Mouse (Mus musculus): ENCODE measurements around the gene Mslnl.

GRCm38 (mm10) chr17:25728009-25728270 lies 7.9 kb upstream of the Mslnl start:
- no peak for TF ChIP-seq CEBPB (IDR thresholded peaks at IDR 0.05; ENCODE audit: insufficient read depth, poor library complexity, severe bottlenecking)
- no peak for TF ChIP-seq SRF (IDR thresholded peaks at IDR 0.05; ENCODE audit: control insufficient read depth, insufficient read length, low read depth)
- no peak for TF ChIP-seq POLR2A (IDR thresholded peaks at IDR 0.05; ENCODE audit: insufficient read length, low read depth)
- no peak for TF ChIP-seq POLR2AphosphoS2 (IDR thresholded peaks at IDR 0.05; ENCODE audit: insufficient read length, low read depth)
- no peak for TF ChIP-seq MAX (IDR thresholded peaks at IDR 0.05; ENCODE audit: low read depth)
- no peak for TF ChIP-seq MYOG (IDR thresholded peaks at IDR 0.05; ENCODE audit: control insufficient read depth in 1 of 3, insufficient read depth in 1 of 3, insufficient read length in 2 of 3, low read depth in 2 of 3)
- no peak for TF ChIP-seq TCF12 (IDR thresholded peaks at IDR 0.05; ENCODE audit: insufficient read depth, poor library complexity, severe bottlenecking)
- TF ChIP-seq MYOD1 (IDR thresholded peaks at IDR 0.05; ENCODE audit: control insufficient read depth in 1 of 3, insufficient read length in 2 of 3, low read depth in 2 of 3), result no peak
